Mouse (Mus musculus): ENCODE data around the gene Duoxa2. TPM values are rescaled to one million over a fixed set of nuclear protein-coding genes. Genes with fewer than 3 reads are reported as not detected.
A peak's percentile ranks its signal among the peaks of the same experiment; 100 is the strongest.

The Duoxa2 gene
- total RNA-seq, 1 experiment, result 0.49 TPM

- Histone ChIP-seq H3K36me3 (ENCODE audit: control insufficient read depth, insufficient read depth, low read length, poor library complexity, severe bottlenecking) (peaks cover 2% of the 10 kb centered on the region; the same call in 1 of the 2 replicates), H3K4me3 (ENCODE audit: insufficient read depth in 1 of 2, low read depth in 1 of 2, low read length in 2 of 2, poor library complexity in 1 of 2, severe bottlenecking in 1 of 2) (no peak overlapping the region), H3K9ac (ENCODE audit: insufficient read depth, low read depth, low read length, poor library complexity, severe bottlenecking) (0 out of 2 replicates have a peak overlapping the region, but pooled peaks have one; percentile 6), H3K9me3 (ENCODE audit: control insufficient read depth, insufficient read depth, low read depth, low read length) (no peaks in the 10 kb centered on the region), H3K27ac (ENCODE audit: insufficient read depth, low read depth, low read length, poor library complexity, severe bottlenecking) (no peak overlapping the region; the same call in 1 of the 2 replicates), H3K4me1 (ENCODE audit: control insufficient read depth in 2 of 2, insufficient read depth in 2 of 2, low read length in 2 of 2, poor library complexity in 1 of 2) (peaks cover 1 to 43% of the 10 kb centered on the region in 2 experiments; a peak in 3 of 4 replicates)
- no peak for DNase-seq (ENCODE audit: low read depth, low spot score)
- TF ChIP-seq ZNF384 (IDR thresholded peaks at IDR 0.05; ENCODE audit: low read depth, low read length), result no peak
- in situ Hi-C loops (cut with MboI; ENCODE audit: low sequenced_read_pairs in 2 of 2, unreplicated experiment in 2 of 2), result no loop called here
These were observed 53.2 kb downstream of the Duoxa2 start for GRCm38 (mm10) chr2:122351931-122352329.

Other genes starting within 250 kb of the Duoxa2 start
- gene Spg11, start 180.5 kb upstream of the Duoxa2 start, total RNA-seq (2012; rRNA removed), result 15.4 and 18.2 TPM in 2 replicates
- 38.4 and 73.8 TPM in 2 replicates for gene B2m, start 151.2 kb upstream of the Duoxa2 start, total RNA-seq (2012; rRNA removed)
- not detected in 2 replicates for gene Trim69, start 138.2 kb upstream of the Duoxa2 start, total RNA-seq (2012; rRNA removed)
- 1.3 and 2.3 TPM in 2 replicates for gene Patl2, start 112.7 kb upstream of the Duoxa2 start, total RNA-seq (2012; rRNA removed)
- gene Terb2, start 112.6 kb upstream of the Duoxa2 start, total RNA-seq (2012; rRNA removed), result 0.53 and 1.9 TPM in 2 replicates
- 18.3 and 26.0 TPM in 2 replicates for gene Sord, start 64.2 kb upstream of the Duoxa2 start, total RNA-seq (2012; rRNA removed)
- gene Duox2, start 451 bp upstream of the Duoxa2 start, total RNA-seq (2012; rRNA removed), result 0.13 and 0.42 TPM in 2 replicates
- 0.90 and 1.3 TPM in 2 replicates for gene Duoxa1, start 14.8 kb downstream of the Duoxa2 start, total RNA-seq (2012; rRNA removed)
- 0.76 and 1.0 TPM in 2 replicates for gene Duox1, start 16.8 kb downstream of the Duoxa2 start, total RNA-seq (2012; rRNA removed)
- 9.2 and 16.6 TPM in 2 replicates for gene Shf, start 70.3 kb downstream of the Duoxa2 start, total RNA-seq (2012; rRNA removed)
- 0.16 and 0.36 TPM in 2 replicates for gene Slc28a2, start 127.6 kb downstream of the Duoxa2 start, total RNA-seq (2012; rRNA removed)
- not detected in 2 replicates for gene Gm14085, start 186.0 kb downstream of the Duoxa2 start, total RNA-seq (2012; rRNA removed)